Mouse (Mus musculus) bone marrow, adult 2 months (tissue): Measurements from ENCODE around the gene Gm20662. TPM values are rescaled to one million over a fixed set of nuclear protein-coding genes. Genes with fewer than 3 reads are reported as not detected.

ENCODE experiments used
- H3K27ac ChIP-seq: fragments of 200-500 bp; 2 replicates; pipeline ENCODE4 v1.5.1; 2012; ENCODE audit warnings: low read depth, mild to moderate bottlenecking, control low read depth, inconsistent platforms, low read length; ENCODE audit not compliant: control insufficient read depth, poor library complexity, insufficient read depth
- H3K4me1 ChIP-seq: fragments of 200-500 bp; 2 replicates; pipeline ENCODE4 v1.6.1; 2011; ENCODE audit warnings: low read length; ENCODE audit not compliant: control insufficient read depth, insufficient read depth
- H3K4me3 ChIP-seq: fragments of 200-500 bp; replicated peaks from 2 replicates; pipeline ENCODE3; 2011; ENCODE audit warnings: mild to moderate bottlenecking, low read depth, low read length, control low read depth; ENCODE audit not compliant: control insufficient read depth
- CTCF ChIP-seq: fragments of 200-500 bp; IDR thresholded peaks from 2 replicates; pipeline ENCODE4 v1.5.1; 2011; ENCODE audit warnings: low read length, control low read depth; ENCODE audit not compliant: control insufficient read depth, insufficient read depth
- POLR2A ChIP-seq: fragments of 200-500 bp; IDR thresholded peaks from 2 replicates; pipeline ENCODE4 v1.6.1; 2011; ENCODE audit warnings: low read depth, mild to moderate bottlenecking, control low read depth, low read length, borderline replicate concordance; ENCODE audit not compliant: control insufficient read depth
- WGBS: fragments of 180-500 bp; shearing (Covaris S2); methylation state at CpG from one replicate; pipeline ENCODE4 v1.1.7; 2018; 5-methylcytosine and 5-hydroxymethylcytosine counted together
- polyA plus RNA-seq: library from polyadenylated mRNA; stranded (reverse); fragments of >200 nt; gene quantifications from 2 replicates; pipeline ENCODE4 v1.2.4, GENCODE M21; 2011; ENCODE audit warnings: low replicate concordance; ENCODE audit not compliant: missing spikeins, insufficient read depth, insufficient read length

Gene Gm20662
- polyA plus RNA-seq, 1 experiment = not detected

DNA sequence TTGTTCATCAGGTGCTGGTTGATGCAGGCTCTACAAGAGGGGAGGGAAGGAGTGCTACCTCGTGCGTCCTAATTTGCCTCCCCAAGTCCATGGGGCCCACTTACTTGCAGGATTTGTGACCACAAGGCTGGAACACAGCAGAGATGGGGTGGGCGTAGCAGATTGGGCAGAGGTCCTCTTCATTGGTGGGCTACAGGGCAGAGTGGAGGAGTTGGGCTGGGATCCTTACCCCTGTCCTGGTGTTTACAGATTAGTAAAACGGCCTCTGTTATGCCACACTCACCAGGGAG lies 55.7 kb downstream of the Gm20662 start:
- WGBS = 81% methylated on average over 4 of the region's 4 CpGs
- Histone ChIP-seq H3K27ac (no peak overlapping the region), H3K4me3 (no peak overlapping the region), H3K4me1 (peaks cover 5% of the 10 kb centered on the region)
- TF ChIP-seq POLR2A (no peak), CTCF (no peak)

DNA sequence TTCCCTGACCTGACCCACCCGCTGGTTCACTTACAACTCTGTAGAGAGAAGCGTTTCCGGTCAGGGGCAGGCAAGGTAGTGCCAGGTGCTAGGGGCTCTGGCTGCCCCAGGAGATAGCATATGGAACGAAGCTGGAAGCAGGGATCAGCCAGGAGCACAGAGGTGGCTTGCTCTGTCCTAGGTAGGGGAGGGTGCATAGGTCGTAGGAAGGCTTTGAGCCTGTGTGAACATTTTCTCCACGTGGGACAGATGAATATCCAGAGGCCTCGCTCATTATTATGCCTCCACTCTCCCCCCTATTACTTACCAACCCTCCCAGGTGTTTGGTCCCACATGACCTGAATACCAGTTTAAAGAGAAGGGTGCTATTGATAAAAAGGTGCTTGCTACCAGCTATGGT lies 56.3 kb downstream of the Gm20662 start:
- TF ChIP-seq CTCF = no peak
- TF ChIP-seq POLR2A = no peak
- Histone ChIP-seq H3K4me3 (no peak overlapping the region), H3K4me1 (peaks cover 5% of the 10 kb centered on the region), H3K27ac (no peak overlapping the region)
- 72% methylated on average over 7 of the region's 7 CpGs for WGBS

DNA sequence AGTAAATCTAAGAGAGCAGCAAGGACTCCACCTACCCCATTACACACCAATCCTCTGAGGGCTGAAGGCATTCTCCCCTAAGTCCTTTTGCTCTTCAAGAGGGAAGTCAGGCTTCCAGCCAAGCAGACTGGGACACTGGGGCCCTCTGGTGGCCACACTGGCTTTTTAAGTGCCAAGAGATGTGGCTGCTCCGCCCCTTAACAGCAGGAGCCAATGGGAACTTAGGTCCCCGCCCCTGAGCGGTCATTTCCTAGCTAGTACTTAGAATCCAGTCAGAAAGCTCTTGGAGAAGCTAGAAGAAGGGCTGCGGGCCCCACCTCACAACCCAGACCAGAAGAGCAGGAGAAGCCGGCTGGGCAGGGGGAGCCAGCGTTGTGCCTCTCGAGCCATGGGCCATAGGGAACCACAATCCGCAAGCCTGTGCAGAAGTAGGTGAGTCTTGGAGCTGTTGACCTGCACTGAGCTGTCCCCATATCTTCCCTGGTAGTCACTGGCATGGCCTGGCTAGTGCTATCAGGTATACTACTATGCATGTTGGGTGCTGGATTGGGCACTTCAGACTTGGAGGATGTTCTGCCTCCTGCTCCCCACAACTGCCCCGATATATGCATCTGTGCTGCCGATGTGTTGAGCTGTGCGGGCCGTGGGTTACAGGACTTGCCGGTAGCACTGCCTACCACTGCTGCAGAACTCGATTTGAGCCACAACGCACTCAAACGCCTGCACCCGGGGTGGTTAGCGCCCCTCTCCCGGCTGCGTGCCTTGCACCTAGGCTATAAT lies 56.9 kb downstream of the Gm20662 start, which contains the start of gene Amigo3:
Amigo3 (plus strand) TSS at position 275 of the 780 bp plus-strand sequence.
- 50% methylated on average over 20 of the region's 20 CpGs for WGBS
- TF ChIP-seq POLR2A (peak; percentile 20; the same call in 1 of the 2 replicates), CTCF (peak; percentile 92)
- Histone ChIP-seq H3K27ac (no peak within 1 kb of the TSS), H3K4me1 (peaks cover 4% of the 10 kb centered on the region), H3K4me3 (peak within 1 kb of the TSS; percentile 27)

DNA sequence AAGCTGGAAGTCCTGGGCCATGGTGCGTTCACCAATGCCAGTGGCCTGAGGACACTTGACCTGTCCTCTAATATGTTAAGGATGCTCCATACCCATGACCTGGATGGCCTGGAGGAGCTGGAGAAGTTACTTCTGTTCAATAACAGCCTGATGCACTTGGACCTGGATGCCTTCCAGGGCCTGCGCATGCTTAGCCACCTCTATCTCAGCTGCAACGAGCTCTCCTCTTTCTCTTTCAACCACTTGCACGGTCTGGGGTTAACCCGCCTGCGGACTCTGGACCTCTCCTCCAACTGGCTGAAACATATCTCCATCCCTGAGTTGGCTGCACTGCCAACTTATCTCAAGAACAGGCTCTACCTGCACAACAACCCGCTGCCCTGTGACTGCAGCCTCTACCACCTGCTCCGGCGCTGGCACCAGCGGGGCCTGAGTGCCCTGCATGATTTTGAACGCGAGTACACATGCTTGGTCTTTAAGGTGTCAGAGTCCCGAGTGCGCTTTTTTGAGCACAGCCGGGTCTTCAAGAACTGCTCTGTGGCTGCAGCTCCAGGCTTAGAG lies 57.6 kb downstream of the Gm20662 start:
- H3K27ac ChIP-seq = no peak overlapping the region
- H3K4me1 ChIP-seq = peaks cover 3% of the 10 kb centered on the region
- no peak overlapping the region for H3K4me3 ChIP-seq
- TF ChIP-seq CTCF (no peak), POLR2A (no peak)
- 87% methylated on average over 15 of the region's 15 CpGs for WGBS

DNA sequence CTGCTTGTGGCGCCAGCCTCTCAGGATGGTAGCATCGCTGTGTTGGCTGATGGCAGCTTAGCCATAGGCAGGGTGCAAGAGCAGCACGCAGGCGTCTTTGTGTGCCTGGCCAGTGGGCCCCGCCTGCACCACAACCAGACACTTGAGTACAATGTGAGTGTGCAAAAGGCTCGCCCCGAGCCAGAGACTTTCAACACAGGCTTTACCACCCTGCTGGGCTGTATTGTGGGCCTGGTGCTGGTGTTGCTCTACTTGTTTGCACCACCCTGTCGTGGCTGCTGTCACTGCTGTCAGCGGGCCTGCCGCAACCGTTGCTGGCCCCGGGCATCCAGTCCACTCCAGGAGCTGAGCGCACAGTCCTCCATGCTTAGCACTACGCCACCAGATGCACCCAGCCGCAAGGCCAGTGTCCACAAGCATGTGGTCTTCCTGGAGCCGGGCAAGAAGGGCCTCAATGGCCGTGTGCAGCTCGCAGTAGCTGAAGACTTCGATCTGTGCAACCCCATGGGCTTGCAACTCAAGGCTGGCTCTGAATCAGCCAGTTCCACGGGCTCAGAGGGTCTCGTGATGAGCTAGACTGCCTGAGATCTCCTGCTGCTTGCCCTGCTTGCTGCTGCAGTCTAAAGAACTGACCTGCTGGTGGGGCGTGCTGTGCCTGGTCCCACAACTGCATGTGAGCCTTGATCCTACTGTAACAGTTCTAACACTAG lies 58.3 kb downstream of the Gm20662 start:
- 92% methylated on average over 22 of the region's 22 CpGs for WGBS
- Histone ChIP-seq H3K27ac (no peak overlapping the region; the same call in 1 of the 2 replicates), H3K4me3 (no peak overlapping the region), H3K4me1 (peaks cover 3% of the 10 kb centered on the region)
- TF ChIP-seq POLR2A (no peak), CTCF (no peak)

DNA sequence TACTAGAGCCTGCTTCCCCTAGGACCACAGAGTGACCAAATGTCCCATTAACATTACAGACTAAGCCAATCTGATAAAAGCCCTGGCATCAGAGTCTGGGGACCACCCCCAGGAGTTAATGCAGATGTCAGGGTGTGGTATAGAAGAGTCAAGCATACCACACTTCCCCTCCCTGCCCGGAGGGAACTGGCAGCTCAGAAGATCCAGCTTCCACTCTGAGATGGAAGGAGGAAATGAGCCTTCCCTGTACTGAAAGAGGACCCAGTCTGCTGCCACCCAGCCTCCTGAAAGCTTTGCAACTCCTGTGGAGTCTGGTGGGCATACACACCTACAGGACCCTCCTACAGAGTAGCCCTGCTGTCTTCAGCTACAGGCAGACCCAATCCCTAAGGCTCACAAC lies 58.9 kb downstream of the Gm20662 start:
- 32% methylated on average over 1 of the region's 1 CpGs for WGBS
- no peak for TF ChIP-seq POLR2A
- no peak for TF ChIP-seq CTCF
- H3K4me3 ChIP-seq = no peak overlapping the region

DNA sequence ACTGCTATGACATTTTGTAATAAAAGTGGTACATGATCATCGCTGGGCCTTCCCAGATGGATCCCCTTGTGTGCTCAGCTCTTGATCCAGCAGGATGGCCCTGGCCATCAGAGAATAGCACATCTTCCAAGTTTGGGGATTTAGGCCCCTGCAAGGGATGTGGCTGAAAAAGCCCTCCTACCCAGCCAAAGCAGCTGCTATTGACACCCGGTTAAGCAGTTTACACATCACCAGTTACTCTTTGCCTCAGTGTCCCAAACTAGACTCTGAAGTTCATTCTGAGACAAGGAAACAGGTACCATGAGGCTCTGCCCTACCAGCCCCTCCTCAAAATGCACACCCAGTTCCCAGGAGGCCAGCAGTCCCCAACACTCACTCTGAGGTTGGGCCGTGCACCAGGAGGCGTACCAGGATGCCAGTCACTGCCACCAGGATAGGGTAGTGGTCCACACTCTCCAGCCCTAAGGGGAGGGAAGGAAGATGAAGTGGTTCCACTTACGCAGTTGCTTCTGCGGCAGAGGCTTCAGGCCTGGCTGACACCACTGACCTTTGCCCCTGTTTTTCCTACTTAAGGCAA lies 59.6 kb downstream of the Gm20662 start:
- H3K4me1 ChIP-seq = peaks cover 3% of the 10 kb centered on the region
- no peak overlapping the region for H3K27ac ChIP-seq
- no peak for TF ChIP-seq CTCF
- TF ChIP-seq POLR2A = no peak
- H3K4me3 ChIP-seq = no peak overlapping the region
- WGBS = 96% methylated on average over 6 of the region's 6 CpGs

More for the DNA sequence above, 58.9 kb downstream of the Gm20662 start:
- H3K27ac ChIP-seq = no peak overlapping the region
- H3K4me1 ChIP-seq = peaks cover 3% of the 10 kb centered on the region
